Mouse (Mus musculus) adrenal gland, adult 8-10 months (tissue): ENCODE results near the gene Rbbp5. TPM values are rescaled to one million over a fixed set of nuclear protein-coding genes. Genes with fewer than 3 reads are reported as not detected.

Experiments used
- DNase-seq: peaks from one replicate; pipeline ENCODE4 v3.0.0; 2022
- total RNA-seq, 4 experiments: library from RNA; stranded (reverse); gene quantifications; 2 replicates each; pipeline ENCODE4 v1.2.4; 2022

The Rbbp5 gene
- total RNA-seq, 4 experiments from 2014 or later, result 32.1 to 49.6 (median 44.7) TPM

DNA sequence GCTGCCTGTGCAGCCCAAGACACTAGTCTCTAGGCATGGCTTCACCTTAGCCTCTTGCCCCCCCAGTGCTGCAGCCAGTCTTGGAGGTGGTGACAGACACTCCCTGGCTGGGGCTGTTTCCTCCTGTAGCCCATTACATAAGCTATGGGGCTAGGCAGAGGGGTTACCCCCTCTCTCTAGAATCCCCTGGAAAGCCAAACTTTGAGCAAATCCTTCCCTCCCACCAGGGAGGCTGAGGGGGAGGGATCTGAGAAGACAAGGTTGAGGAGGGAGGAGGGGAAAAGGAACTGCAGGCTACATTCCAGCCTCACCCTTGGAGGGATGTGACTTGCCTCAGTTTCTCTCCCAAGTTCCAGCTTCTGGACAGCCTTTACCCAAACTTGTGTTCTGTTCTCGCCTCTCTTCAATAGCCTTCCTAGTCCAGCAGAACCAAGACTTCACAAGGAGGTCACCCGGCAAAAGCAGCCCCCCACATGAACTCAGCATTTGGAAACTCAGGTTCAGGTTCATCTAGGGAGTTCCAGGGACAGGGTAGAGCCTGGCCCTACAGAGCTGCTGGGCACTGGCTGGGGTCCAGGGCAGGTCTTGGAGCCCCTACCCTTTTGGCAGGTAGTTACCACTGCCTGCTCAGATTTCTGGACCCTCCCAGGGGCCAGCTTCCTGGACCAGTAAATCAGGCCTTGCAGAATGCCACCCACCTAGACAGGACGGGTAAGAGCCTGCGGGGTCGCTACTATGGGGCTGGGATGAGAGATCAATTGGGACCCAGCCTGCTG, 64.8 kb downstream of the Rbbp5 start:
- DNase-seq, result no peak

DNA sequence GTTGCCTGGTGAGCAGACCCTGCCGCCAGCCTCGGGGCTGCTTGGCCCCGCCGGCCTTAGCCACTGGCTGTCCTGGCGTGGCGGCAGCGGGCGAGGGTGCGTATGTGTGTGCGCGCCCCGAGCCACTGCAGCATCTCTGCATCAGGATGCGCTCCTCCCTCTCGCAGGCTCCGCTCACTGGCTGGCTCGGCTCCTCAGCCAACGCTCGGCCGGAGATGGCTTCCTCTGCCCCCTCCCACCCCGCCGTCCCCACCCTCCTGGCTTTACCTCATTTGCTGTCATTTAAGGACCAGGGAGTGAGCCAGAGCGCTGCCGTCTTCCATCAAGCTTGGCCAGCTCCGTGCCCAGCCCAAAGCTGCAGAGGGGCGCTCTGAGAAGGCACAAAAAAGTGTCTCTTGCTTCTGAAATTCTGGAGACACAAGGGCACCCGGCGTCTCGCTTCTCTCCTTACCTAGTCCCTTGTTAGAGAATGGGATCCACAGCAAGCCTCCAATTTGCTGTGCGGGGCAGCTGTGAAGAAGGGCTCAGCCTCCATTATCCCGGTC, 65.7 kb downstream of the Rbbp5 start, which contains the start of gene Cntn2:
Cntn2 (minus strand) TSS at position 495 of the 545 bp plus-strand sequence.
- no peak for DNase-seq

DNA sequence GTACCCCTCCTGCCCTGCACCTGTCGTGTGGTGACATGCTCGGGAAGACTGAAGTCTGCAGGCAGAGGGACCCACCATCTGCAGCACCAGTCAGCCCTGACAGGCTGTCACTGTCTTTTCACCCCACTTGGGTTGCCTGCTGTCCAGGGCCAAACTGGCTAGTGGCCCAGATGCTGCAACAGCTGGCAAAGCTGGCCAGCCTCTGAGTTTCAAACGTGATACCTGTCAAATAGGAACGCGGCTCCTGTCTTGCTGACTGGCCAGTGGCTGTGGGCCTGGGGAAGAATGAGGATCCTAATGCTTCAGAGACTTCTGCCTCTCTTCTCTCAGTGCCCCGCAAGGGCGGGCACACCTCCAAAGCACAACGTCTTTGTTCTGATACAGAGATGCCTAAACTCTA, 66.6 kb downstream of the Rbbp5 start:
- DNase-seq, result no peak

Other genes with a start within 250 kb of the Rbbp5 start
- not detected for gene Gm10188, start 247.6 kb upstream of the Rbbp5 start, total RNA-seq
- gene Klhdc8a, start 178.7 kb upstream of the Rbbp5 start, total RNA-seq, result 100 to 1,000 TPM; 161 to 353 (median 258) TPM
- 10 to 100 TPM in 1 of 4 experiments, 1 to 10 TPM in 3; 3.8 to 11.9 (median 5.2) TPM for gene Nuak2, start 161.2 kb upstream of the Rbbp5 start, total RNA-seq
- 10 to 100 TPM; 10.3 to 13.9 (median 12.1) TPM for gene Tmcc2, start 86.1 kb upstream of the Rbbp5 start, total RNA-seq
- gene Dstyk, start 59.8 kb upstream of the Rbbp5 start, total RNA-seq, result 10 to 100 TPM; 24.4 to 39.9 (median 31.1) TPM
- gene Tmem81, start 28.9 kb downstream of the Rbbp5 start, total RNA-seq, result 1 to 10 TPM; 4.2 to 9.0 (median 7.1) TPM
- under 1 TPM; 0.10 to 0.34 (median 0.18) TPM for gene Cntn2, start 65.9 kb downstream of the Rbbp5 start, total RNA-seq